Mouse (Mus musculus) left cerebral cortex, adult 2 months (tissue): Measurements from ENCODE around the gene Myo18b. TPM values are rescaled to one million over a fixed set of nuclear protein-coding genes. Genes with fewer than 3 reads are reported as not detected.

Experiments
- DNase-seq, 2 experiments: peaks; one replicate each; pipeline ENCODE4 v3.0.0; 2021 to 2022; ENCODE audit warnings: low spot score in 2 of 2, mixed read lengths in 1 of 2; ENCODE audit errors: extremely low spot score in 1 of 2
- H3K27ac ChIP-seq: fragments of 200-600 bp; 2 replicates; pipeline ENCODE4 v1.8.1; 2022
- H3K4me3 ChIP-seq: fragments of 200-600 bp; 2 replicates; pipeline ENCODE4 v1.8.1; 2022
- CTCF ChIP-seq: fragments of 200-600 bp; IDR thresholded peaks from 2 replicates; pipeline ENCODE4 v1.8.1; 2022; ENCODE audit warnings: antibody characterized with exemption, mild to moderate bottlenecking, moderate library complexity
- intact Hi-C: fragments of 180-260 bp; cut with DNase I; formaldehyde crosslinking; loops from one replicate; pipeline ENCODE4 v1.15.1; 2025
- total RNA-seq, 2 experiments: library from RNA; stranded (reverse); gene quantifications; 2 replicates each; pipeline ENCODE4 v1.2.3; 2021

Myo18b gene
- total RNA-seq, 2 experiments from 2014 or later = 1.00 to 1.4 TPM

DNA sequence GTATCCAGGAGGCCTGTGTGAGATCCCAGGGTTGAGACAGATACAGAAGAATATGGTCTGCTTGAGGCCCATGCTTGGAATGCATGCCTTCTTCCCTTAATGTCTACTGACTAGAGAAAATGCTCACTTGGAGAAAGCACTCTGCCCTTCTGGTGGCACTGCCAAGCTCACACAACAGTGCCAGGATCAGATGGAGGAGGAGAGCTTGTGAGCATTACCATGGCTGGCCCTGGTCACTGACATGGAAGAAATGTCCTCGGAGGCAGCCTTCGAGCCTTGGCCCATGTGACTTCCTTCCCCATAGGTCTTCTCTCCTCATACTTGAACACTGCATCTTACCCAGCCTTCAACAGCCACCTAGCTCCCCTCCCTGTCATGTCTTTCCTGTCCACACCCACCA lies 216.9 kb downstream of the Myo18b start:
- H3K27ac ChIP-seq = no peak overlapping the region
- no peak for TF ChIP-seq CTCF
- H3K4me3 ChIP-seq = no peak overlapping the region
- intact Hi-C loops = no loop called here
- no peak for DNase-seq

DNA sequence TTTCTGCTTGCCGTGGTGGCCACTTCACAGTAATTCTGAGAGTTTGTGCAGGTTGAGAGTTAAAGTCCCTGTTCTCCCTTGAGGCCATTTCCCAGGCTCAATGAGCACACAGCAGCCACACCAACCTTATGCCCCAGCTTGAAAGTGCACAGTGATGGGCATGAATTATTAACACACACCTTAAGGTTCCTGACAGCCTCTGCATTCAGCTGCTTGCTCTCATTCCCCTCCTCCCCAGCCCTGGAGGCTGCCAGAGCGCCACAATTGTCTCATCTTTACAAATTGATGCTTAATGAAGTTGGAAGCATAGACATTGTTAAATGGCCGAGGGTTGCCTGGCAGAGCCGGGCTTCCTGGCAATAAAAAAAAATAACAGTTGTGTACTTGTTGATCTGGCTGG lies 218.0 kb downstream of the Myo18b start:
- no peak for TF ChIP-seq CTCF
- no peak for DNase-seq
- Histone ChIP-seq H3K27ac (no peak overlapping the region), H3K4me3 (no peak overlapping the region)
- intact Hi-C loops = no loop called here

DNA sequence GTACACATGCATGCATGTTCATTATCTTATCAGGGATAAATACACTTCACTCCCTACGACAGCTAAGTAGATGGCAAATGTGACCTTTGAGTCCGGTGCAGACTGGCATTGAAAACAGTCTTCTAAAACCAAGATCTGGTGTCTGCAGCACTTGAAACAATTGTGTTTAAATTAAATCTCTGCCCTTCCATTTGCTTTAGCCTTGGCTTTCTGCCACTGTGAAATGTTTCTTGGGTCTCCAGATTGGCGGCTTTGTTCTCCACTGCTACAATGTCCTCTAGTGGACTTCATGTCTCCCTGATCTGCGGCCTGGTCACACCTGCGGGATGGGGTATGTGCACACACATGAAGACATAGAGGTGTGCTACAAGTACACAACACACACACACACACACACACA lies 221.4 kb downstream of the Myo18b start:
- no peak for TF ChIP-seq CTCF
- DNase-seq = no peak

DNA sequence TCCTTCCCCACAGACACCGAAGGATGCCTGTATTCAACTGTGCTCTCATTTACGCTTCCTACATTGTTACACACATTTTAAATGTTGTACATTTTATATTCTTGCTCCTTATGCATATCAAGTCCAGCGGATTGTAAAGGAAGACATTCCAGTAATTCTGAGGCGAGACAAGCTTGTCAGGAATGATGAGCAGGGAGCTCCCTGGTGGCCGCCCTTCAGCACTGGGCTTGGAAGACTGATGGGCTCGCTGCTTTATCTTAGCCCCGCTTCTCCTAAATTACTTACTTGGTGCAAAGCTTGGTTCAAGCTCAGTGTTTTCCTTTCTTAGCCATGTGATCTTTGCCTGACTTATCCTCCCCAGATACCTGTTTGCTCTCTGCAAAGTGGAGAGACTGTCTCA lies 223.7 kb downstream of the Myo18b start:
- DNase-seq = no peak
- no peak overlapping the region for H3K27ac ChIP-seq
- no peak; the same call in 1 of the 2 replicates for TF ChIP-seq CTCF
- no peak overlapping the region for H3K4me3 ChIP-seq
- intact Hi-C loops = no loop called here

More for the DNA sequence above, 221.4 kb downstream of the Myo18b start:
- Histone ChIP-seq H3K4me3 (no peak overlapping the region), H3K27ac (no peak overlapping the region)
- intact Hi-C loops = no loop called here

DNA sequence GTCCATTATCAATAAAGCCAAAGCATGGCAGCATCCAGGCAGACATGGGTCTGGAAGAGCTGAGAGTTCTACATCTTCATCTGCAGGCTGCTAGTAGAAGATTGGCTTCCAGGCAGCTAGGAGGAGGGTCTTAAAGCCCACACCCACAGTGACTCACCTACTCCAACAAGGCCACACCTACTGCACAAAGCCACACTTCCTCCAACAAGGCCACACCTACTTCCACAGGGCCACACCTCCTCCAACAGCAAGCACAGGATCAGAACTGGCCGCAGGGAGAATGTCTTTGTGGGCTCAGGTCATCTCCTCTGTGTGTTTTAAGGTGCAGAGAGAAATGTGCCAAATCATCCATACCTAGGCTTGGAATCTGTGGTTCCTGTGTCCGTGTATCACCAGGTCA lies 224.2 kb downstream of the Myo18b start:
- no peak for DNase-seq
- TF ChIP-seq CTCF = no peak
- intact Hi-C loops = no loop called here
- H3K4me3 ChIP-seq = no peak overlapping the region
- H3K27ac ChIP-seq = no peak overlapping the region

DNA sequence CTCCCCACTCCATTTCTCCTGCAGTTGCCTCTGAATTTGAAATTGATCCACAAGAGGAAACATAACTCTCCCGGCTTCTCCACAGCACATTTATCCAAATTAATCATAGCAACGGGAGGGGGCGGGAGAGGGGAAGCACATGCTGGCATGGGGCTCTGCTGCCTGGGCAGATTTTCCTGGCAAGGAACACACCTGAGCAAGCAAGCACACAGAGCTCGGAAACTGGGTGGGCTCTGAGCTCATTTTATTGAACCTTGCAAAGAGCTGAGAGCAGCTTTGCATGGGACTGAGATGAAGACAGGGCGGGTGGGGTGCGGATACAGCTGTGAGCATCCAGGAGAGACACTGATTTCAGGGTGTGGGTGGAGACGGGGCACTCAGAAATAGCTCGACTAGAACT lies 229.0 kb downstream of the Myo18b start:
- peak; percentile 29 to 56 for DNase-seq
- intact Hi-C loops = loop anchor here (1.0 to 5.0 kb wide), 4 partner anchors 34 to 195 kb away; partner anchors contain the start of gene Sez6l
- no peak overlapping the region for H3K27ac ChIP-seq

DNA sequence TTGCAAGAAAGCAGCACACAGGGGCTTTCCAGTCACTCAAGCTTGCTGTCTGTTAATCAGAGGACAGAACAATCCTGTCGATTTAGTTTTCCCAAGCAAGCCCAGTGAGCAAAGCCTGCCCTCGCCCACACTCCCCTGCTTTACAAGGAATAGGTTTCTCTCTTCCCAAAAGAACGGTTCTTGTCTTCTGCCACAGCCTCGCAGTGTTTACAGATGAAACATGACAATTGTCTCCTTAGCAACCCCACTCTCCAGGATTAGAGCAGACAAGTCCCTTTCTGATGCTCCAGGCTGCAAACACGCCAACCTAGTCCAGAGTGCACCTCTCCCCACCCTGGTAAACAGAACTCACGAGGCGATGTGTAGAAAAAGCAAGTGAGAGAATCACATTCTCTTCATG lies 230.5 kb downstream of the Myo18b start:
- no peak overlapping the region for H3K4me3 ChIP-seq
- DNase-seq = peak in 1 of 2 experiments; percentile 42
- intact Hi-C loops = loop anchor here (2.0 to 5.0 kb wide), 3 partner anchors 35 to 197 kb away; partner anchors contain the start of gene Sez6l
- H3K27ac ChIP-seq = peak overlapping the region; percentile 61
- TF ChIP-seq CTCF = no peak

More for the DNA sequence above, 229.0 kb downstream of the Myo18b start:
- TF ChIP-seq CTCF = no peak
- no peak overlapping the region for H3K4me3 ChIP-seq

DNA sequence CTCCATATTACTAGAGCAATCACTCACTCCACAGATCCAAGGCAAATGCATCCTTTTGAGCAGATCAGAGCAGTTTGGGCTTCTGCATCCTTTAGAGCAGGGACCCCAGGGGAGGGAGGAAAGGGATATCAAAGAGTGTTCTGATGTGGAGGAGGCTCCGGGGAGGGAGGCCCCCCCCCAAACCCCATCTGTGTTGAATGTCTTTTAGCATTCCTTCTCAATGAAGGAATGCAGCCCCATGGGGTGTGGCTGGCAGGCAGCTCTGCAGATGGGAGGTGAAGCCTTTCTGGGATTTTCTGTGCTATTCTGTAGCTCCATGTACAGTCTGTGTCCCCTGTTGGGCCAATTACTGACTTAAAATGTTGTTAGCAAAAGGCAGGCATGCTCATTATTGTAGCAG lies 232.5 kb downstream of the Myo18b start:
- no peak for DNase-seq
- no peak for TF ChIP-seq CTCF
- Histone ChIP-seq H3K4me3 (no peak overlapping the region), H3K27ac (no peak overlapping the region)
- intact Hi-C loops = no loop called here

DNA sequence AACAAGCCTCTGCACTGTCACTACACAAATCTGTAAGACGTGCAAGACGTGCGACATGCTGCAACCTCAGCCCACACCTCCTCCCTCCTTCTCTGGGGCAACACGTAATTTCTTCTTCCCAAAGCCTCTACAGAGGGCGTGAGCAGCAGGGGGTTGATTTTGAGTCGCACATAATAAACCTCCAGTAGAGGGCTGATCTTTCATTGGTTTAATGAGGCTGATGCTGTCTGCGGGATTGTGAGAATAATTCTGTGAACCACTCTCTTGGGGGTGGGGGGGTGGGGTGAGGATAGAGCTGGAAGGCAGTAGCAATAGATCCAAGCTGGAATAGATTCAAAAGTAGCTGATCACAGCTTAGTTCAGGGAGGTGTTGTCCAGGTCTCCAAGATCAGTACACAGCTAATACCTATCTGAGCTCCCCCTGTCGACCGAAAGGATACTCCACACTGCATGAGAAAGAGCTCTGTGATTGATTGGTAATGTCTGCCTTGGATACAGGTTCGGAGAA lies 235.2 kb downstream of the Myo18b start:
- intact Hi-C loops = no loop called here

DNA sequence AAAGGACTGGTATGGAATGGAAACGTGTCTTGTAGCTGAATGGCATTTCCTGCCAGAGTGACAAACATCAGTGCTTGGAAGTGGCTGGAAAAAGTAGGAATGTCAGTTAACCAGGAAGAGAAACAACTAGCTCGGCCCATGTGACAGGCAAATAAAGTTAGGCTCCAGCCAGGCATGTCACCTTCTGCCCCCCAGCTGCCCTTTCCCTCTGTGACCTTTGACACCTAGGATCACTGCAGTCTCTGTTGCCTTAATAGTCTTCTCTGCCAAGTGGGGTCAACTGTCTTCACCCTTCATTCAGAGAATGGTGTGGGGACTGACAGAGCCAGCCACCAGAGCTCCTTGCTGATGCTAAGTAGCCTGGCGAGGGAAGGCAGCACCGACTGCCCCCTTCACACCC lies 236.9 kb downstream of the Myo18b start:
- Histone ChIP-seq H3K27ac (no peak overlapping the region), H3K4me3 (no peak overlapping the region)
- intact Hi-C loops = no loop called here
- no peak for DNase-seq
- no peak for TF ChIP-seq CTCF

More for the DNA sequence above, 235.2 kb downstream of the Myo18b start:
- peak; percentile 13 for TF ChIP-seq CTCF
- Histone ChIP-seq H3K4me3 (no peak overlapping the region), H3K27ac (no peak overlapping the region)
- DNase-seq = peak in 1 of 2 experiments; percentile 22

DNA sequence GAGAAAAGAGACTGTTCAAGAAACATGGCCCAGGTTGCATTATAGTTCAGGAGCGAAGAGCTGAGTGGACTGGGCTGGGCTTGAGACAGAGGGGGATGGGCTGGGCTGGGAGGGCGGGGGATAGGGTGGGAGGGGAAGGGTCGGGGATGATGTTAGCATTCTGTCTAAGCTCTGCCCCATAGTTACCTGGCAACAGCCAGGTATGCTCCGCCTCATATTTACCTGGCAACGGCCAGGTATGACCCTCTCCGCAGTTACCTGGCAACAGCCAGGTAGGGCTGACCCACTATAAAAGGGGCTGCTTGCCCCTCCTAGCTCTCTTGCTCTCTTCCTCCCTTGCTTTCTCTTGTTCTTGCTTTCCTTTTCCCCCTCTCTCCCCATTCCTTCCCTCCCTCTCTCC lies 239.4 kb downstream of the Myo18b start:
- Histone ChIP-seq H3K4me3 (no peak overlapping the region), H3K27ac (no peak overlapping the region)
- TF ChIP-seq CTCF = no peak
- no peak for DNase-seq
- intact Hi-C loops = no loop called here

DNA sequence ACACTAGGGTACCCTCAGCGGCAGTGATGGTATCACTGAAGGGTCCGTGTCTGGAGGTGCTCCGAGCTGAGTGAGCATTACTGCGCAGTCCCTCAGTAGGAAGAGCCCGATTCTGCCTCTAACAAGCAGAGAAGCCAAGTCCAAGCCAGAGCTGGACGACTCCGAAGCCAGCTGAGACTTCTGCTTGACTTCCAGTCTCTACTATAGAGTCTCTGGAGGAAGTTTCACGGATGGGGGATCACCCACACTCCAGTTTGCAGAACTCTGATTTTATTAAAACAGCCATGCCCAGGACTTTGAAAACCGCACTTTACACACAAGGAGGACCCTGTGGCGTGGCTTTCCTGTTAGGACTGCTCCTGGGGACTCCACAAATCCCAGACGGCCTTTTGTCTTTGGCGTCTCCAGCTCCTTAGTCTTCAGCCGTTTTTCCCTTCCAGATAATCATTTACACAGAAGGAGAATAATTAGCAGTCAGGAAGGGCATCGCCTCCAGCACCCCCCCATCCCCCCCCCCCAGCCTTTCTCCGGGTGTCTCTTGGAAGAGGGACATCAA lies 240.1 kb downstream of the Myo18b start:
- intact Hi-C loops = no loop called here
- TF ChIP-seq CTCF = no peak
- Histone ChIP-seq H3K4me3 (0 out of 2 replicates have a peak overlapping the region, but pooled peaks have one; percentile 22), H3K27ac (no peak overlapping the region)
- DNase-seq = no peak

DNA sequence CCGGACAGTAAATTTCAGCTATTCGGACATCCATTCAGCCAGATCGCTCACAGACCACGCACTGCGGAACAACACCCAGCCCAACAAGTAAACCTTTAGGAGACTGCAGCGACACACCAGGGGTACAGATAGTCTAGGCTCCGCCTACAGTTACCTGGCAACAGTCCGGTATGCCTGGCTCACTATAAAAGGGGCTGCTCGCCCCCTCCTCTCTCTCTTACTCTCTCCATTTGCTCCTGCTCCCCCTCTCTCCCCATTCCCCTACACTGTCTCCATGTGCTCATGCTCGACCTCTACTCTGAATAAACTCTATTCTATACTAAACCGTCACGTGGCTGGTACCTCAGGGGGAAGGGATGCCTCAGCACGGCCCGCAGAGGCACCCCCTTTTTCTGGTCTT lies 240.6 kb downstream of the Myo18b start:
- TF ChIP-seq CTCF = no peak
- no peak overlapping the region for H3K27ac ChIP-seq
- no peak for DNase-seq
- H3K4me3 ChIP-seq = 0 out of 2 replicates have a peak overlapping the region, but pooled peaks have one; percentile 22
- intact Hi-C loops = no loop called here
